Mouse (Mus musculus) heart, adult 11 months (tissue): ENCODE results near the gene Ubl4b.

ENCODE experiments used
- DNase-seq: peaks from one replicate; pipeline ENCODE4 v3.0.0; 2022

Gene Ubl4b

GRCm38 (mm10) chr3:107554842-107555241 is at the start of gene Ubl4b:
Ubl4b (minus strand) TSS chr3:107555073.
- no peak for DNase-seq

GRCm38 (mm10) chr3:107600127-107600526 is 45.3 kb upstream of the Ubl4b start:
- no peak for DNase-seq

- DNase-seq: peak; percentile 76
Observed at GRCm38 (mm10) chr3:107597586-107598389, 42.9 kb upstream of the Ubl4b start.

- no peak for DNase-seq
Observed at GRCm38 (mm10) chr3:107597134-107597533, 42.3 kb upstream of the Ubl4b start.

GRCm38 (mm10) chr3:107596559-107596958 is 41.7 kb upstream of the Ubl4b start:
- DNase-seq: peak; percentile 79

- DNase-seq: peak; percentile 89
Observed at GRCm38 (mm10) chr3:107595938-107596461, 41.1 kb upstream of the Ubl4b start.

GRCm38 (mm10) chr3:107595264-107595937 is 40.5 kb upstream of the Ubl4b start:
- DNase-seq: peak; percentile 88

- peak; percentile 76 for DNase-seq
Observed at GRCm38 (mm10) chr3:107594662-107595263, 39.9 kb upstream of the Ubl4b start, which contains the start of gene Alx3. Alx3 (plus strand) TSS chr3:107595031.

GRCm38 (mm10) chr3:107593632-107594031 is 38.8 kb upstream of the Ubl4b start:
- peak; percentile 82 for DNase-seq

- DNase-seq: peak; percentile 66
Observed at GRCm38 (mm10) chr3:107591612-107592011, 36.7 kb upstream of the Ubl4b start.

- DNase-seq: no peak
Observed at GRCm38 (mm10) chr3:107586504-107586903, 31.6 kb upstream of the Ubl4b start.

GRCm38 (mm10) chr3:107583893-107584292 is 29.0 kb upstream of the Ubl4b start:
- no peak for DNase-seq

GRCm38 (mm10) chr3:107582875-107583767 is 28.2 kb upstream of the Ubl4b start:
- DNase-seq: no peak

- no peak for DNase-seq
Observed at GRCm38 (mm10) chr3:107582130-107582874, 27.4 kb upstream of the Ubl4b start.

- DNase-seq: no peak
Observed at GRCm38 (mm10) chr3:107581103-107582010, 26.5 kb upstream of the Ubl4b start.

GRCm38 (mm10) chr3:107579466-107579865 is 24.6 kb upstream of the Ubl4b start:
- DNase-seq: no peak

- DNase-seq: no peak
Observed at GRCm38 (mm10) chr3:107577810-107578390, 23.0 kb upstream of the Ubl4b start.

GRCm38 (mm10) chr3:107576807-107577206 is 21.9 kb upstream of the Ubl4b start:
- no peak for DNase-seq

- no peak for DNase-seq
Observed at GRCm38 (mm10) chr3:107571205-107571604, 16.3 kb upstream of the Ubl4b start.

- no peak for DNase-seq
Observed at GRCm38 (mm10) chr3:107568721-107569120, 13.8 kb upstream of the Ubl4b start.
